Mouse (Mus musculus) neural tube, postnatal 0 days (tissue): ENCODE results near the gene Orm1. TPM values are rescaled to one million over a fixed set of nuclear protein-coding genes. Genes with fewer than 3 reads are reported as not detected.

ENCODE experiments used
- polyA plus RNA-seq: library from polyadenylated mRNA; unstranded; fragments of >200 nt; fragmentation: Nextera tagmentation; extraction: Ambion mirVana; gene quantifications from 2 replicates; pipeline ENCODE4 v1.2.1, GENCODE M21; 2015

Orm1 gene
- polyA plus RNA-seq = not detected in 2 replicates

GRCm38 (mm10) chr4:63344295-63344694 is at the start of gene Orm1:
Orm1 (plus strand) TSS chr4:63344560.

GRCm38 (mm10) chr4:63355877-63356665 is 11.7 kb downstream of the Orm1 start, which contains the start of gene Orm3:
Orm3 (plus strand) TSS chr4:63356162.

GRCm38 (mm10) chr4:63362150-63362549 is 17.8 kb downstream of the Orm1 start, which contains the start of gene Orm2:
Orm2 (plus strand) TSS chr4:63362449.

Other genes starting within 250 kb of the Orm1 start
- gene Ambp, start 189.8 kb upstream of the Orm1 start, polyA plus RNA-seq = 0.42 TPM in 1 of 2 replicates, not detected in the other
- 0.17 and 0.34 TPM in 2 replicates for gene Kif12, start 172.4 kb upstream of the Orm1 start, polyA plus RNA-seq
- gene Col27a1, start 130.6 kb upstream of the Orm1 start, polyA plus RNA-seq = 2.3 and 2.7 TPM in 2 replicates
- not detected in 2 replicates for gene Orm3, start 11.6 kb downstream of the Orm1 start, polyA plus RNA-seq
- not detected in 2 replicates for gene Orm2, start 17.9 kb downstream of the Orm1 start, polyA plus RNA-seq
- 2.2 and 2.6 TPM in 2 replicates for gene Akna, start 58.8 kb downstream of the Orm1 start, polyA plus RNA-seq
- 5.4 and 5.5 TPM in 2 replicates for gene Whrn, start 151.4 kb downstream of the Orm1 start, polyA plus RNA-seq
- gene Atp6v1g1, start 200.2 kb downstream of the Orm1 start, polyA plus RNA-seq = 328 and 334 TPM in 2 replicates
- gene Tmem268, start 214.2 kb downstream of the Orm1 start, polyA plus RNA-seq = 3.9 and 4.1 TPM in 2 replicates